Mouse (Mus musculus): ENCODE measurements around the gene Arglu1. TPM values are rescaled to one million over a fixed set of nuclear protein-coding genes. Genes with fewer than 3 reads are reported as not detected.

Arglu1 gene
- polyA plus RNA-seq, 1 experiment, result 69.4 TPM

GRCm38 (mm10) chr8:8631394-8631793 is 58.9 kb downstream of the Arglu1 start:
- H3K27ac ChIP-seq (ENCODE audit: control insufficient read depth, insufficient read depth, low read length), result no peak overlapping the region
- 97% methylated on average over 7 of the region's 7 CpGs for WGBS

GRCm38 (mm10) chr8:8624017-8624416 is 66.3 kb downstream of the Arglu1 start:
- 90% methylated on average over 7 of the region's 7 CpGs for WGBS
- Histone ChIP-seq H3K4me3 (ENCODE audit: control insufficient read depth, insufficient read depth, low read length) (no peak overlapping the region), H3K4me1 (replicated peaks; ENCODE audit: control insufficient read depth, insufficient read depth, low read length) (no peaks in the 10 kb centered on the region), H3K27ac (ENCODE audit: control insufficient read depth, insufficient read depth, low read length) (no peak overlapping the region), H3K36me3 (ENCODE audit: control insufficient read depth, insufficient read depth, low read length) (no peaks in the 10 kb centered on the region), H3K27me3 (ENCODE audit: control insufficient read depth, insufficient read depth, low read length) (no peaks in the 10 kb centered on the region)
- no peak for DNase-seq
- no peak for TF ChIP-seq CTCF (IDR thresholded peaks at IDR 0.05; ENCODE audit: borderline replicate concordance, control insufficient read depth, extremely low read depth, insufficient read depth, low read length, poor library complexity)
- no peak for TF ChIP-seq POLR2A (IDR thresholded peaks at IDR 0.05; ENCODE audit: control insufficient read depth, extremely low read depth, insufficient read depth, low read length, poor library complexity)

More at GRCm38 (mm10) chr8:8631394-8631793, 58.9 kb downstream of the Arglu1 start:
- H3K4me1 ChIP-seq (replicated peaks; ENCODE audit: control insufficient read depth, insufficient read depth, low read length), result no peaks in the 10 kb centered on the region
- no peaks in the 10 kb centered on the region for H3K36me3 ChIP-seq (ENCODE audit: control insufficient read depth, insufficient read depth, low read length)
- H3K27me3 ChIP-seq (ENCODE audit: control insufficient read depth, insufficient read depth, low read length), result no peaks in the 10 kb centered on the region
- TF ChIP-seq POLR2A (IDR thresholded peaks at IDR 0.05; ENCODE audit: control insufficient read depth, extremely low read depth, insufficient read depth, low read length, poor library complexity) (no peak), CTCF (IDR thresholded peaks at IDR 0.05; ENCODE audit: borderline replicate concordance, control insufficient read depth, extremely low read depth, insufficient read depth, low read length, poor library complexity) (no peak)
- no peak for DNase-seq
- H3K4me3 ChIP-seq (ENCODE audit: control insufficient read depth, insufficient read depth, low read length), result no peak overlapping the region

- no peaks in the 10 kb centered on the region for H3K4me1 ChIP-seq (replicated peaks; ENCODE audit: control insufficient read depth, insufficient read depth, low read length)
Observed at GRCm38 (mm10) chr8:8623486-8623885, 66.8 kb downstream of the Arglu1 start.

GRCm38 (mm10) chr8:8622476-8622875 is 67.8 kb downstream of the Arglu1 start:
- no peaks in the 10 kb centered on the region for H3K4me1 ChIP-seq (replicated peaks; ENCODE audit: control insufficient read depth, insufficient read depth, low read length)
- no peaks in the 10 kb centered on the region for H3K27me3 ChIP-seq (ENCODE audit: control insufficient read depth, insufficient read depth, low read length)
- no peak for TF ChIP-seq POLR2A (IDR thresholded peaks at IDR 0.05; ENCODE audit: control insufficient read depth, extremely low read depth, insufficient read depth, low read length, poor library complexity)
- TF ChIP-seq CTCF (IDR thresholded peaks at IDR 0.05; ENCODE audit: borderline replicate concordance, control insufficient read depth, extremely low read depth, insufficient read depth, low read length, poor library complexity), result no peak
- H3K27ac ChIP-seq (ENCODE audit: control insufficient read depth, insufficient read depth, low read length), result no peak overlapping the region
- H3K36me3 ChIP-seq (ENCODE audit: control insufficient read depth, insufficient read depth, low read length), result no peaks in the 10 kb centered on the region
- DNase-seq, result no peak
- 91% methylated on average over 3 of the region's 3 CpGs for WGBS
- H3K4me3 ChIP-seq (ENCODE audit: control insufficient read depth, insufficient read depth, low read length), result no peak overlapping the region

More at GRCm38 (mm10) chr8:8623486-8623885, 66.8 kb downstream of the Arglu1 start:
- 8% methylated on average over 8 of the region's 8 CpGs for WGBS
- no peaks in the 10 kb centered on the region for H3K27me3 ChIP-seq (ENCODE audit: control insufficient read depth, insufficient read depth, low read length)
- no peak overlapping the region for H3K4me3 ChIP-seq (ENCODE audit: control insufficient read depth, insufficient read depth, low read length)
- H3K36me3 ChIP-seq (ENCODE audit: control insufficient read depth, insufficient read depth, low read length), result no peaks in the 10 kb centered on the region
- no peak for TF ChIP-seq POLR2A (IDR thresholded peaks at IDR 0.05; ENCODE audit: control insufficient read depth, extremely low read depth, insufficient read depth, low read length, poor library complexity)
- TF ChIP-seq CTCF (IDR thresholded peaks at IDR 0.05; ENCODE audit: borderline replicate concordance, control insufficient read depth, extremely low read depth, insufficient read depth, low read length, poor library complexity), result no peak
- no peak for DNase-seq
- no peak overlapping the region for H3K27ac ChIP-seq (ENCODE audit: control insufficient read depth, insufficient read depth, low read length)

DNA sequence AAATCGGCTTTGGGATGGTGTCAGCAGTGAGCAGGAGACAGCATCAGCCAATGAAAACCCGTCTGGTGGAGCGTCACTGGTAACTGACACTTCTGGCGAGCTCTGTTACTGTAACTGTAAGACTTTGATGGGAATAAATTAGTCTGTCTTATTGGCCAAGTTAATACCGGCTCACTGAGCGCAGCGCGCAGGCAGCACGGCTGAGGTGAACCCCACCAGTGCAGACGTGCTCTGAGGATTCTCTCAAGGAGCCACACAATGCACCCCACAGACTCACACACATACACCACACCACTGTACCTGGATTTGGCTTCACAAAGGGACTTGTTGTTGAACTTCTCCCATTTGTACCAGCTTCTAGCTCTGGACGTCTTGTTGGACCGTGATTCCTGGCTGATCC is 68.3 kb downstream of the Arglu1 start:
- H3K4me3 ChIP-seq (ENCODE audit: control insufficient read depth, insufficient read depth, low read length), result no peak overlapping the region
- 98% methylated on average over 12 of the region's 12 CpGs for WGBS
- no peaks in the 10 kb centered on the region for H3K36me3 ChIP-seq (ENCODE audit: control insufficient read depth, insufficient read depth, low read length)
- no peaks in the 10 kb centered on the region for H3K4me1 ChIP-seq (replicated peaks; ENCODE audit: control insufficient read depth, insufficient read depth, low read length)
- no peak for DNase-seq
- no peaks in the 10 kb centered on the region for H3K27me3 ChIP-seq (ENCODE audit: control insufficient read depth, insufficient read depth, low read length)
- no peak for TF ChIP-seq POLR2A (IDR thresholded peaks at IDR 0.05; ENCODE audit: control insufficient read depth, extremely low read depth, insufficient read depth, low read length, poor library complexity)
- no peak for TF ChIP-seq CTCF (IDR thresholded peaks at IDR 0.05; ENCODE audit: borderline replicate concordance, control insufficient read depth, extremely low read depth, insufficient read depth, low read length, poor library complexity)
- no peak overlapping the region for H3K27ac ChIP-seq (ENCODE audit: control insufficient read depth, insufficient read depth, low read length)

- Histone ChIP-seq H3K27me3 (ENCODE audit: control insufficient read depth, insufficient read depth, low read length) (no peaks in the 10 kb centered on the region), H3K4me1 (replicated peaks; ENCODE audit: control insufficient read depth, insufficient read depth, low read length) (no peaks in the 10 kb centered on the region), H3K27ac (ENCODE audit: control insufficient read depth, insufficient read depth, low read length) (no peak overlapping the region), H3K36me3 (ENCODE audit: control insufficient read depth, insufficient read depth, low read length) (no peaks in the 10 kb centered on the region), H3K4me3 (ENCODE audit: control insufficient read depth, insufficient read depth, low read length) (no peak overlapping the region)
- 95% methylated on average over 16 of the region's 16 CpGs for WGBS
- TF ChIP-seq POLR2A (IDR thresholded peaks at IDR 0.05; ENCODE audit: control insufficient read depth, extremely low read depth, insufficient read depth, low read length, poor library complexity) (no peak), CTCF (IDR thresholded peaks at IDR 0.05; ENCODE audit: borderline replicate concordance, control insufficient read depth, extremely low read depth, insufficient read depth, low read length, poor library complexity) (no peak)
- no peak for DNase-seq
Observed at GRCm38 (mm10) chr8:8621236-8621917, 68.9 kb downstream of the Arglu1 start.
